Mouse (Mus musculus) liver, adult (tissue): ENCODE measurements around the gene Zfhx3.

Experiments used
- GATA4 ChIP-seq: IDR thresholded peaks from 2 replicates; pipeline ENCODE4 v1.6.1; 2014; ENCODE audit warnings: mild to moderate bottlenecking, low read length; ENCODE audit not compliant: insufficient replicate concordance

Zfhx3 gene

GRCm38 (mm10) chr8:108301654-108302053, 359.2 kb downstream of the Zfhx3 start:
- no peak for TF ChIP-seq GATA4

GRCm38 (mm10) chr8:108305368-108305767, 362.9 kb downstream of the Zfhx3 start:
- TF ChIP-seq GATA4, result no peak

- TF ChIP-seq GATA4, result no peak
These were observed 367.2 kb downstream of the Zfhx3 start for GRCm38 (mm10) chr8:108309525-108310246.

DNA sequence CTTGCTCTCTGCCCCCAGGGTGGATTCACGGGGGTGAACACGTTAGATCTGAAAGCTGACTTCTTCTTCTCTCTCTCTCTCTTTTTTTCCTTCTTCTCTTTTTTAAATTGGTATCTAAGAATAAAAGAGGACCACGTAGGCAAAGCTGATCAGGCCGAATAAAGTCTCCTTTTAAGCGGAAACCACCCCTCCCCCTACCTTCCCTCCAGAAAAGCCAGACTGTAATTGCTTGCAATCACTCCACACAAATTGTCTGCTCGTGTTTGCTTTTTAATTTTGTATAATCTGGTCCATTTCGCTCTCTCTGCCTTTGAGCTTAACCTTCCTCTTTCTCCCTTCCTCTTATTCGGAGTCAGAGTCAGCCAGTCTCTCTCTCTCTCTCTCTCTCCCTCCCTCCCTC, 372.6 kb downstream of the Zfhx3 start:
- no peak for TF ChIP-seq GATA4

DNA sequence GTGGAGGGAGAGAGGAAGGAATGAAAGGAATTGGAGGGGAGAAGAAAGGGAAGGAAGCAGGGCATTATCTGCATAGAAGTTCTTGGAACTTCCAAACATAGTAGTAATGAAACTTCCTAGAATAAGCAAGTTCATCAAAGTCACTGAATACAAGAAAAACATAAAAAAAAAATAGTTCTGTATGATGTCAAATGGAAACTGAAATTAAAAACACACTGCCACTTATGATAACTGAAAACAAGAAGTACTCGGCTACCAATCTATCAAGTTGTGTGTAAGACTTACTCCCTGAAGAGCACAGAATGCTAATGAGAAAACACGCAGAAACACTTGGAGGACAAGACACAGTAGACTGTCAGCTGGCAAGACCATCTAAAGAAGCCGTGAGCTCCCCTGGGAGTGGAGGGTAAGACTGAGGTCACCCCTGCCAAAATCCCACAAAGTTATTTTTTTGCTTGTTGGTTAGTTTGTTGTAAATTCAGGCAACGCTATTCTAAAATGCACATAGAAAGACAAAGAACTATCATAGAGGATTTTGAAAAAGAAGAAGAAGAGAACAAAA, 375.2 kb downstream of the Zfhx3 start:
- no peak for TF ChIP-seq GATA4

GRCm38 (mm10) chr8:108327711-108328110, 385.3 kb downstream of the Zfhx3 start:
- TF ChIP-seq GATA4, result no peak

GRCm38 (mm10) chr8:108348352-108348751, 405.9 kb downstream of the Zfhx3 start:
- TF ChIP-seq GATA4, result no peak

DNA sequence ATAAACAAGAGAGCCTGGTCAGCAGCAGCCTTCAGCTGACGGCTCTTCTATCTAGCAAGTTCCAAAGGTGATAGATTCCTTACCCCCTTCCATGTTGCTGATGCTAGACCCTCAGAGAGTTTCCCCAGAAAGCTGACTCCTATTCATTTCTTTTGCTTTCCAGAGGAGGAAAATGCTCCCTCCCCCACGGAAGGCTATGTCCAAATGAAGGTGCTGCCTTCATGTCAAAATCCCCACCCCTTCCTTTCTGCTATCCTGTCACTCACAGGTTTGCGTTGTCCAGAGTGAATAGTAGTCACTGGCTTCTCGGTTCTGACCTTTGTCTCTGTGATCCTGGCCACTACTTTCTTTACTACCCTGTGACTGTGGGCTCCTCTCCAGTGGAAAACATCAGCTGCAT, 406.3 kb downstream of the Zfhx3 start:
- TF ChIP-seq GATA4, result no peak

DNA sequence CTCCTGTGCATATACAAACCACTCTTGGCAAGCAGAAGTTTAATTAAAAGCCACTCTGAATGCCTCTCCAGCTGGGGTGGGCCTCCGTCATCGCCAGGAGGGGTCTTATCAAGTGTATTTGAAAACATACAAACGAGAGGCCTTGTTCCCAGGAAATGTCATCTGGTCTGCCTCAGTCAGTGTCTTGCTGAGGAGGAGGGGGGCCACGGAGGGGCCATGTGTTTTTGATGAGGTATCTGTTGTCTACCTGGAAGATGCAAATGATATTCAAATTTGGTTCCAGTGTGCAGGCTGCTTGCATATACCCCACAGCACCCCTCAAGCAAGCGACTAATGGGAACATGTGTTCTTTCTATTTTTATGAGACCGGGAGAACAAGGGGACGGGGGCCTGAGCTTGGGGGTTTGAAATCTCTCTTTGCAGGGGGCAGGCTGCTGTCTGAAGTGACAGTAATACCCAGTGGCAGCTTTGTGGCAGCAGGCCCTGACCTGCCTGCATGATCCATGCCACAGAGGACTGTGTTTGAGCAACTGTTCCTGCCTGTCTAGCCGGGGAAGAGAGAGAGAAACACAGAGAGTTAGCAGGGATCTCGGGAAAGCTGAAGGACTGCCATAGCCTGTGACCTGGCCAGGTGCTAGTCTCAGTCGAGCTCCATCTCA, 412.8 kb downstream of the Zfhx3 start:
- TF ChIP-seq GATA4, result no peak

DNA sequence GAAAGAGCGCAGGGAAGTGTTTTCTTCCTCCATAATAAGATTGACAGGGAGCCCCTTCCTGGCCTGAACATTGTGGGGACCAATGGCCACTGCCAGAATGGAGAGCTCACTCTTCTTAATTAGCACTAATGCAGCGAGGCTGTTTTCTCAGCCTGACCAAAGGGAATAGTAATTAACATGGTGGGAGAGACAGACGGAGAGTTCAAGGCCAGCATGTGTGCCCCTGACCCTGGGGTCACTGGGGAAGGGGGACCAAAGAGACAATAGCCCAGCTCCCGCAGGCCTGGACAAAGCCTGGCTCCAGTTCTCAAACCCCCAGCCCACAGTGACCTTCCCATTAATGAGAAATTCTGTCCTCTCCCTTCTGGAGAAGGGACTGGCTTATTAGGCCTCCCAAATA, 419.0 kb downstream of the Zfhx3 start:
- TF ChIP-seq GATA4, result no peak

- TF ChIP-seq GATA4, result no peak
These were observed 420.0 kb downstream of the Zfhx3 start for GRCm38 (mm10) chr8:108362421-108362820.

DNA sequence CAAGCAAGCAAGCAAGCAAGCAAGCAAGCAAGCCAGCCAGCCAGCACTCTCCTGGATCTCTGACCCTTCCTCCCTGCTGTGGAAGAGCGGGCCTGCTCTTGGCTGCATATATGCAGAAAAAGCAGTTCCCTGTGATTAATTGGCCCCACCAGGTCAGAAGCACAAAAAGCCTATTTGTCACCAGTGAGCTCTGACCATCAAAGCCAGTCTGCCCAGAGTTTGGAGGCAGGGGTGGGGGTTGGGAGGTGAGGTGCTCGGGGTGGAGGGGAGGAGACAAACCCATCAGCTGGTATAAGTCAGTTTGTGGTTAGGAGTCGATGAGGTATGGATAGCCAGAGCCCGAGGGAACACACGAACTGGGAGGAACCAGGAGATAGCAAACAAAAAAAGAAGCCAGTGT, 421.0 kb downstream of the Zfhx3 start:
- TF ChIP-seq GATA4, result no peak

DNA sequence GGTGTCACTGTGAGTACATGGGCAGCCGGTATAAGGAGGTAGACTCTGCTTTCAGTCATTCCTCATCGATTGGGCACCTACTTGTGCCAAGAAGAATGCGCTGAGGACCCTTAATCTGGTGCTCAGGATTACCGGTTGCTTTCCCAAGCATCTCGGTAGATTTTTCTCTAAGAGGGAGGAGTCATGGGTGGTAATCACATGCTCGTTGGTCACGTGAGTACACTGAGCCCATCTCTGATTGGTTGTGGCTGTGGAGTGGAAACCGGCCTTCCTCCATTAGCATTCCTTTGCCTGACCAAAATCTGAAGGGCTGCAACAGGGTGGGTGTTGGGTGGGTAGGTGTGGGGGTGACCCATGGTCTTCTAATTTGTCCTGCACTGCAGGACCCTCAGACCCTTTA, 421.4 kb downstream of the Zfhx3 start:
- no peak for TF ChIP-seq GATA4

DNA sequence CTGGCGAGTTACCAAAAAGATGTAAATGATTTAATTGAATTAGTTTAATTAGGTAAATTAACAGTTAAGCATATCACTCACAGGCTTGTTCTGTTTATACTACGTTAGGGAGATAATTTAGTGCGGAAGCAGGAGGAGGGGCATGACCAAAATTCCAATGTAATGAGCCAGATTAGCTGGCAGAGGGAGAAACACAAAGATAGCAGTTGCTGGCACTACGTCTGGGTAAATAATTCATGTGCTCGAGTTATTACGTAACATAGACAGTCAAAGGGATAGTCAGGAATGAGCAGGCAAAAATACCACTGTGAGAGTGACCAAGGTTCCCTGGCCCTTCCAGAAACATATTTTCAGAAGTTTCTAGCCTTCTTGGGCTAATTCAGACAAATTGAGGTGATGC, 426.6 kb downstream of the Zfhx3 start:
- TF ChIP-seq GATA4, result peak; percentile 90

DNA sequence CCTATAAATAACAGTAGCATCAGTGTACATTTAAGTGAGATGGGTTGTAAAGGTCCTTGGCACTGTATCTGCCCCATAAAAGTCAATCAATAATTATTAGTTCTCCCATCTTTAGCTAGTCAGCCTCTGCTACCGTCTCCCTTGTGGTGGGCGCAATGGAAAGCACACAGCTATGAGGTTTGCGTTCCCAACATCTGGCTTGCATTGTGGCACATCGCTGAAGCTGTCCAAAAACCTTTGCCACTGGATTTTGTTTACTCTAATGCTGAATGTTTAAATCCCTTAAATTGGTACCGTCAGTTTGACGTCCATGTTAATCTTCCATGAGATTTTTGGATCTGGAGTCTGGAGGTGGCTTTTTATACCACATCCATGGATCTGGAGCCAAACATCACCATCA, 428.3 kb downstream of the Zfhx3 start:
- TF ChIP-seq GATA4, result no peak

GRCm38 (mm10) chr8:108373046-108373445, 430.6 kb downstream of the Zfhx3 start:
- TF ChIP-seq GATA4, result no peak
